ENCODE assay signal across 7 mouse cellular contexts in genomic region chr9:50697706-50698041, GRCm38 (mm10). TPM values are rescaled to one million over a fixed set of nuclear protein-coding genes. Genes with fewer than 3 reads are reported as not detected.
DNase-seq lines count a peak whose midpoint lies in the region; ATAC-seq and TF ChIP-seq lines count a peak whose summit lies in the region.

No protein-coding gene starts in this region.

- no peaks in the 10 kb centered on the region for H3K9me3 ChIP-seq in embryonic facial prominence, embryonic 10.5 days
- H3K9me3 ChIP-seq in intestine, postnatal 0 days (ENCODE audit: control insufficient read depth), result no peaks in the 10 kb centered on the region

- H3K9ac ChIP-seq in intestine, postnatal 0 days (ENCODE audit: low read depth, low read length), result no peak overlapping the region

- H3K4me2 ChIP-seq in intestine, postnatal 0 days (replicated peaks; ENCODE audit: low read depth), result peak overlapping the region; percentile 94

- H3K27ac ChIP-seq in embryonic facial prominence, embryonic 10.5 days (replicated peaks), result peak overlapping the region; percentile 62
- no peak overlapping the region for H3K27ac ChIP-seq in intestine, postnatal 0 days (ENCODE audit: low read depth, low read length)

- peaks cover 56% of the 10 kb centered on the region for H3K36me3 ChIP-seq in embryonic facial prominence, embryonic 10.5 days (replicated peaks)
- H3K36me3 ChIP-seq in intestine, postnatal 0 days (ENCODE audit: control insufficient read depth, insufficient read depth), result no peaks in the 10 kb centered on the region

- TF ChIP-seq CTCF in intestine, postnatal 0 days (IDR thresholded peaks at IDR 0.05; ENCODE audit: low read depth), result no peak

- 3% methylated on average over 12 of the region's 12 CpGs for WGBS in embryonic facial prominence, embryonic 10.5 days
- WGBS in intestine, postnatal 0 days, result 2% methylated on average over 12 of the region's 12 CpGs

- peaks cover 39% of the 10 kb centered on the region for H3K27me3 ChIP-seq in embryonic facial prominence, embryonic 10.5 days (replicated peaks; ENCODE audit: low read depth, poor library complexity, severe bottlenecking)
- peaks cover 10% of the 10 kb centered on the region; the same call in 1 of the 2 replicates for H3K27me3 ChIP-seq in intestine, postnatal 0 days (replicated peaks; ENCODE audit: control insufficient read depth, insufficient read depth, low read length)

- peak; percentile 86 for DNase-seq in adrenal gland, postnatal 14 days
- peak; percentile 76 for DNase-seq in embryonic facial prominence, embryonic 10.5 days (ENCODE audit: low spot score)
- DNase-seq in heart, adult 11 months, result peak; percentile 98
- peak; percentile 83 to 95 for DNase-seq in left cerebral cortex, postnatal 25 days (ENCODE audit: low spot score in 2 of 2)
- DNase-seq in skeletal muscle tissue, adult 2 months (ENCODE audit: low read depth, low spot score), result peak; percentile 71

- peaks cover 42% of the 10 kb centered on the region for H3K4me1 ChIP-seq in embryonic facial prominence, embryonic 10.5 days
- H3K4me1 ChIP-seq in intestine, postnatal 0 days (replicated peaks; ENCODE audit: control insufficient read depth, insufficient read depth, low read length), result no peaks in the 10 kb centered on the region

- ATAC-seq in intestine, postnatal 0 days, result no peak
- ATAC-seq in megakaryocyte-erythroid progenitor cell, adult 5-6 weeks (replicated peaks; ENCODE audit: low FRiP score, low TSS enrichment, poor library complexity, severe bottlenecking), result peak; percentile 57; the same call in 1 of the 2 replicates

- intact Hi-C loops in left cerebral cortex, postnatal 25 days (cut with DNase I), result loop anchor here (2.0 kb wide), 1 partner anchor 71 kb away; the partner anchor contains the start of gene Fdxacb1

- H3K4me3 ChIP-seq in embryonic facial prominence, embryonic 10.5 days, result peak overlapping the region; percentile 68
- peak overlapping the region; percentile 32 for H3K4me3 ChIP-seq in intestine, postnatal 0 days (ENCODE audit: low read depth, low read length)

RNA-seq across cellular contexts. Expression of gene Dlat, which starts 38.1 kb away (rescaled TPM):
- total RNA-seq in adrenal gland, postnatal 14 days (2021), result 252 and 279 TPM in 2 replicates
- polyA plus RNA-seq in embryonic facial prominence, embryonic 10.5 days (2016; fragmentation: Nextera tagmentation; extraction: Ambion mirVana), result 62.0 and 62.2 TPM in 2 replicates
- 35.3 and 41.7 TPM in 2 replicates for polyA plus RNA-seq in intestine, postnatal 0 days (2015; fragmentation: Nextera tagmentation; extraction: Ambion mirVana)
- 100 to 1,000 TPM; 115 to 117 TPM for total RNA-seq in left cerebral cortex, postnatal 25 days (2021)
- 41.0 and 51.5 TPM in 2 replicates for total RNA-seq in megakaryocyte-erythroid progenitor cell, adult 5-6 weeks (2014; fragmentation: Nextera tagmentation)
- 52.4 and 68.9 TPM in 2 replicates for total RNA-seq in megakaryocyte-erythroid progenitor cell, adult 5-6 weeks (2017)

RNA-seq across cellular contexts. Expression of gene Dixdc1, which starts 41.6 kb away (rescaled TPM):
- total RNA-seq in adrenal gland, postnatal 14 days (2021), result 8.4 and 9.5 TPM in 2 replicates
- polyA plus RNA-seq in embryonic facial prominence, embryonic 10.5 days (2016; fragmentation: Nextera tagmentation; extraction: Ambion mirVana), result 31.6 and 32.6 TPM in 2 replicates
- 2.4 and 2.9 TPM in 2 replicates for polyA plus RNA-seq in intestine, postnatal 0 days (2015; fragmentation: Nextera tagmentation; extraction: Ambion mirVana)
- total RNA-seq in left cerebral cortex, postnatal 25 days (2021), result 10 to 100 TPM; 75.4 to 80.8 TPM
- not detected in 2 replicates for total RNA-seq in megakaryocyte-erythroid progenitor cell, adult 5-6 weeks (2014; fragmentation: Nextera tagmentation)
- total RNA-seq in megakaryocyte-erythroid progenitor cell, adult 5-6 weeks (2017), result not detected in 2 replicates

RNA-seq across cellular contexts. Expression of gene 2310030G06Rik, which starts 48.7 kb away (rescaled TPM):
- 6.6 and 6.9 TPM in 2 replicates for total RNA-seq in adrenal gland, postnatal 14 days (2021)
- 3.8 and 4.1 TPM in 2 replicates for polyA plus RNA-seq in embryonic facial prominence, embryonic 10.5 days (2016; fragmentation: Nextera tagmentation; extraction: Ambion mirVana)
- polyA plus RNA-seq in intestine, postnatal 0 days (2015; fragmentation: Nextera tagmentation; extraction: Ambion mirVana), result 45.3 and 50.2 TPM in 2 replicates
- total RNA-seq in left cerebral cortex, postnatal 25 days (2021), result 1 to 10 TPM; 2.1 to 2.8 TPM
- not detected in 2 replicates for total RNA-seq in megakaryocyte-erythroid progenitor cell, adult 5-6 weeks (2014; fragmentation: Nextera tagmentation)
- not detected in 2 replicates for total RNA-seq in megakaryocyte-erythroid progenitor cell, adult 5-6 weeks (2017)

RNA-seq across cellular contexts. Expression of gene Cryab, which starts 53.5 kb away (rescaled TPM):
- total RNA-seq in adrenal gland, postnatal 14 days (2021), result 21.4 and 29.2 TPM in 2 replicates
- 12.3 and 12.9 TPM in 2 replicates for polyA plus RNA-seq in embryonic facial prominence, embryonic 10.5 days (2016; fragmentation: Nextera tagmentation; extraction: Ambion mirVana)
- 80.4 and 83.2 TPM in 2 replicates for polyA plus RNA-seq in intestine, postnatal 0 days (2015; fragmentation: Nextera tagmentation; extraction: Ambion mirVana)
- total RNA-seq in left cerebral cortex, postnatal 25 days (2021), result 100 to 1,000 TPM; 125 to 140 TPM
- total RNA-seq in megakaryocyte-erythroid progenitor cell, adult 5-6 weeks (2014; fragmentation: Nextera tagmentation), result not detected in 2 replicates
- total RNA-seq in megakaryocyte-erythroid progenitor cell, adult 5-6 weeks (2017), result not detected in 2 replicates

RNA-seq across cellular contexts. Expression of gene Hspb2, which starts 54.5 kb away (rescaled TPM):
- total RNA-seq in adrenal gland, postnatal 14 days (2021), result 1.5 and 1.9 TPM in 2 replicates
- 2.8 and 3.7 TPM in 2 replicates for polyA plus RNA-seq in embryonic facial prominence, embryonic 10.5 days (2016; fragmentation: Nextera tagmentation; extraction: Ambion mirVana)
- polyA plus RNA-seq in intestine, postnatal 0 days (2015; fragmentation: Nextera tagmentation; extraction: Ambion mirVana), result 10.3 and 10.4 TPM in 2 replicates
- total RNA-seq in left cerebral cortex, postnatal 25 days (2021), result 1 to 10 TPM; 1.4 to 1.5 TPM
- total RNA-seq in megakaryocyte-erythroid progenitor cell, adult 5-6 weeks (2014; fragmentation: Nextera tagmentation), result not detected in 2 replicates
- not detected in 2 replicates for total RNA-seq in megakaryocyte-erythroid progenitor cell, adult 5-6 weeks (2017)
